Mouse (Mus musculus): ENCODE measurements around the gene Rnase9.

GRCm38 (mm10) chr14:51074335-51074734, 32.7 kb upstream of the Rnase9 start, which contains the start of gene Olfr750:
- TF ChIP-seq CTCF (conservative IDR thresholded peaks at IDR 0.05 in 1 of 2, IDR thresholded peaks at IDR 0.05 in 1 of 2; ENCODE audit: low read depth in 2 of 2, low read length in 2 of 2) (no peak), TCF12 (IDR thresholded peaks at IDR 0.05; ENCODE audit: low read depth, low read length) (no peak), MAX (IDR thresholded peaks at IDR 0.05; ENCODE audit: low read length) (no peak), POLR2AphosphoS2 (IDR thresholded peaks at IDR 0.05; ENCODE audit: low read depth, low read length) (no peak), EP300 (IDR thresholded peaks at IDR 0.05; ENCODE audit: low read length) (no peak), MYC (IDR thresholded peaks at IDR 0.05; ENCODE audit: low read depth, low read length) (no peak)
